Mouse (Mus musculus): ENCODE results near the gene Ppfia2. TPM values are rescaled to one million over a fixed set of nuclear protein-coding genes. Genes with fewer than 3 reads are reported as not detected.

Ppfia2 gene
- polyA plus RNA-seq, 2 experiments from 2014 or later = 0.06 TPM; not detected in 1

- ATAC-seq = no peak
Measured at GRCm38 (mm10) chr10:106924334-106924733, 454.2 kb downstream of the Ppfia2 start.

DNA sequence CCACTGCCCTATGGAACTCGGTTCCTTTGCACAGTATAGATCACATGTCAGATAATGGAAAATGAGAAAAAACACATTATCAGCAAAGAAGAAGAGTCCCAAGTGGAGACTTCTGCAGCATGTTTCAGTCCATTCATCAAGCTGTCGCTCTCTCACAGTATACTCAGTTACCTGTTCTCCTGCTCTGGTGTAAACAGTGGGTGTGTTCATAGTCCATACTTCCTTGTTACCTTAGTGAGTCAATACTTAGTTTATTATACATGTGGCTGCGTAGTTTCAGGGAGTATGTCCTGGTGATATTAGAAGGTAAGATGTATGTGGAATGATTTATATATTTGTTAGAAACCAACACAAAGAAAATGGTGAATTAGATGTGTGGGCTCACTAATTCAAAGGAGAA is 454.7 kb downstream of the Ppfia2 start:
- no peak for ATAC-seq

GRCm38 (mm10) chr10:106928576-106929332 is 458.6 kb downstream of the Ppfia2 start:
- ATAC-seq = no peak

DNA sequence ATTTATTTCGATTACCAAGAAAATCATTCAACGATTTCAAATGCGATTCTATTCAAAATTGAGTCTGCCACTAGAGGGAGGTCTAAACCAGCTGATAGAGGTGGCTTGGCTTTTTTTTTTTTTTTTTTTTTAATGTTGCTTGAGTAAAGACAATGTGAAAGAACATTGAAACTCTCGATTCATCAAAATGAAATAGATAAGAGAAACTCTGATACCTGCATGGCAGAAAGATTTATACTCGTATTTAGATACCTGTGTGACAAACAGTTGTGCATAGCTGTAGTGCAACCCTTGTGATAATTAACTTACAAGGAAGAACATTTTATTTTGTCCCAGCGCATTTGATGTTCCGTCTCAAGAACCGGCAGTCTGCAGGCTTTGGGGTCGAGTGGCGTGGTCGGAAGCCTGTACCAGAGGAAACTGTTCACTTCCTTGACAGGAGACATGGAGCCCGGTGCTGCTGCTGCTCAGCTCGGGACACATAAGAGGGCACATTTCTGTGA is 462.5 kb downstream of the Ppfia2 start:
- ATAC-seq = no peak

- ATAC-seq = no peak
Measured at GRCm38 (mm10) chr10:106936996-106937395, 466.9 kb downstream of the Ppfia2 start.

- ATAC-seq = no peak
Measured at GRCm38 (mm10) chr10:106938851-106939250, 468.7 kb downstream of the Ppfia2 start.

DNA sequence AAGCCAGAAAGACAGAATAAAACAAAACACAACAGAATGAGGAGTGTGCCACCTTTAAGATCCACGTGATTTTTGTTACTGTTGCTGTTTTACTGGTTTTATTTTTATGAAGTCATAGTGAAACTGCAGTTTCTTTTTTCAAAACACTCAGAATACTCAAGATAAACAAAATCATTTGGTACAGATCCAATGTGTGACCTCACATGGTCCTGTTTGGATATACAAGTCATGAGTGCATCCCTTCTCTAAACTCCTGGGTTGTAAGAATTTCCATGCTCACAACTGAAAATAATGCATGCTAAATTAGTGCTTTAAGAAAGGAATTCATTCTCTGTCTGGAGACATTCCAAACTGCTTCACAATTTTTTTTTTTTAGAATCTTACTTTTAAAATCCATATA is 469.3 kb downstream of the Ppfia2 start:
- no peak for ATAC-seq

DNA sequence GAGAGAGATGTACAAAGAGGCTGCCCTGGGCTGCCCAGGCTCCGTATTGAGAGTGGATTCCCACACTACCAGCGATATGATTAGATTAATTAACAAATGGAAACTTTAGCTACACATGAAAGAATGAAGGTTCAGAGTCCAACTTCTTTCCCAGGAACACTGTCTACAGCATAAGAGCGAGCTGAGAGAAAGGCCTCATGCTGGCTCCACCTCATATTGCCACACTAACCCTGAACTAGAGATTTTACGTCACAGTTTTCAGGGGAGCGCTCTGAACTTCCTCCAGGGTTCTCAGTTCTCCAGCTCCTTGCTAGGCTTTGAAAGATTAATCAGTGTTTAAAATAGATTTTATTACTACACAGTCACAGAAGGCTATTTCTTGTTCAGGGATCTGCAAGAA is 471.2 kb downstream of the Ppfia2 start:
- no peak for ATAC-seq

DNA sequence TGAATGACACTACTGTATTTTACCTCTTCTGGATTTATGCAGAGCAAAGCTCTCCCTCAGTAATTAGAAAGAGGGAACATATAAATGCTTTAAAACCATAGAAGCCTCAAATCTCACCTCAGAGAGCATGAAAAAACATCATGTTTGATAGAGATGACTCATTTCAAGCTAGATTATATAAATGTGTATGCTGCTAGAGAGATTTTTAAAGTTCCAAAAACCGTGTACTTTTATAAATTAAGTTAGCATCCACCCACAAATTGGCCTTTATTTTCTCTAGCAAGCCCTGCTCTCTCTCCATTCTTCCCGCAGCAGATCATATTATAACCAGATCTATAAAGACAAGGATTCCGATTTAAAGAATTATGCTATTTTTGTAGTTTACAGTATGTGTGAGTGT is 488.9 kb downstream of the Ppfia2 start:
- ATAC-seq = no peak

GRCm38 (mm10) chr10:106975193-106976141 is 505.3 kb downstream of the Ppfia2 start:
- no peak for ATAC-seq
